Mouse (Mus musculus) liver, adult 2 months (tissue): ENCODE measurements around the gene Fbxo33.

ENCODE experiments used
- CTCF ChIP-seq: fragments of 200-500 bp; IDR thresholded peaks from 2 replicates; pipeline ENCODE4 v1.5.1; 2011; ENCODE audit warnings: low read depth, low read length, control low read depth
- POLR2A ChIP-seq: fragments of 200-500 bp; IDR thresholded peaks from 2 replicates; pipeline ENCODE4 v1.6.1; 2011; ENCODE audit warnings: low read length, control low read depth; ENCODE audit not compliant: insufficient read depth; ENCODE audit errors: extremely low read depth

- TF ChIP-seq CTCF = no peak
- no peak for TF ChIP-seq POLR2A
Measured at GRCm38 (mm10) chr12:59169935-59170334, 49.6 kb downstream of the Fbxo33 start.
